Mouse (Mus musculus) cerebellum, adult 11 months (tissue): Measurements from ENCODE around the gene Gm597.

Experiments used
- DNase-seq: peaks from one replicate; pipeline ENCODE4 v3.0.0; 2022

Gm597 gene

GRCm38 (mm10) chr1:28780152-28780551 is at the start of gene Gm597:
TSS of gene Gm597 (minus strand) at chr1:28780252.
- DNase-seq = no peak

DNA sequence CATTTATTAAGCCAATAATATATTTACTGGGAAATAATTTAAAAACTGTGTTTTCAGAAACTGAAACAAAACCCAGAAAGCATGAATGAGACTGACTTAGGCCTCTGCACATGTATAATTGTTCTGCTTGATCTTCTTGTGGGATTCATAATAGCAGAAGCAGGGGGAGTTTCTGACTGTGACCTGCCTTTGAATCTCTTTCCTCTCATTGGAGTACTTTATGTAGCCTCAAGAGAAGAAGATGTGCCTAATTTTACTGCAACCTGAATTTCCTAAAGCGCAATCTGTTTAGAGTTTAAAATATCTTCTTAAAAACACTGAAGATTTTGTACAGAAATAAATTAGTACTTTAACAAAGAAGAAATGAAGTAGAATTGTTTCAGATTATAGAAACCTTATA is 27.6 kb upstream of the Gm597 start:
- no peak for DNase-seq

- no peak for DNase-seq
Measured at GRCm38 (mm10) chr1:28806618-28807017, 26.6 kb upstream of the Gm597 start.

DNA sequence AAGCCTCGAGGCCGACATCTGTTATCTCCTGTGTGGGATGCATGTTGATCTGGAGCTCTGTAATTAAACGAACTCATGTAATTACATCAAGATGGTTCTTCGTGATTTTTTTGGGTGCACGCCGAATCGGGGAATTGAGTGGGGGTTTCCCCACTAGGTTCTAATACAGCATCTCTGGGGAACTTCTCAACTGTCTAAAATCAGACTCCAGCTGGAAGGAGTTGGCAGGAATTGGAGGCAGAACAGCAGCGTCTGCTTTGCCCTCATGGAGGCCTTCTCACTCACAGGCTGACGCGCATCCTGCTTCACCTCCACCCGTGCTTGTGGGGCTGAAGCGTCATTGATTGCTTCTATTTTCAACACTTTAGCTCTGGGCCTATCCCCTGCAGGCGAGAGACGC is 20.8 kb upstream of the Gm597 start:
- DNase-seq = no peak
